Mouse (Mus musculus) olfactory bulb, adult 2 months (tissue): ENCODE data around the gene March8.

Source experiments
- CTCF ChIP-seq: fragments of 200-500 bp; IDR thresholded peaks from 2 replicates; pipeline ENCODE4 v1.5.1; 2012; ENCODE audit warnings: low read depth, mild to moderate bottlenecking, low read length, moderate library complexity; ENCODE audit not compliant: insufficient read depth
- POLR2A ChIP-seq: fragments of 200-500 bp; IDR thresholded peaks from 2 replicates; pipeline ENCODE4 v1.6.1; 2012; ENCODE audit warnings: mild to moderate bottlenecking, low read depth, low read length, moderate library complexity; ENCODE audit not compliant: insufficient read depth

DNA sequence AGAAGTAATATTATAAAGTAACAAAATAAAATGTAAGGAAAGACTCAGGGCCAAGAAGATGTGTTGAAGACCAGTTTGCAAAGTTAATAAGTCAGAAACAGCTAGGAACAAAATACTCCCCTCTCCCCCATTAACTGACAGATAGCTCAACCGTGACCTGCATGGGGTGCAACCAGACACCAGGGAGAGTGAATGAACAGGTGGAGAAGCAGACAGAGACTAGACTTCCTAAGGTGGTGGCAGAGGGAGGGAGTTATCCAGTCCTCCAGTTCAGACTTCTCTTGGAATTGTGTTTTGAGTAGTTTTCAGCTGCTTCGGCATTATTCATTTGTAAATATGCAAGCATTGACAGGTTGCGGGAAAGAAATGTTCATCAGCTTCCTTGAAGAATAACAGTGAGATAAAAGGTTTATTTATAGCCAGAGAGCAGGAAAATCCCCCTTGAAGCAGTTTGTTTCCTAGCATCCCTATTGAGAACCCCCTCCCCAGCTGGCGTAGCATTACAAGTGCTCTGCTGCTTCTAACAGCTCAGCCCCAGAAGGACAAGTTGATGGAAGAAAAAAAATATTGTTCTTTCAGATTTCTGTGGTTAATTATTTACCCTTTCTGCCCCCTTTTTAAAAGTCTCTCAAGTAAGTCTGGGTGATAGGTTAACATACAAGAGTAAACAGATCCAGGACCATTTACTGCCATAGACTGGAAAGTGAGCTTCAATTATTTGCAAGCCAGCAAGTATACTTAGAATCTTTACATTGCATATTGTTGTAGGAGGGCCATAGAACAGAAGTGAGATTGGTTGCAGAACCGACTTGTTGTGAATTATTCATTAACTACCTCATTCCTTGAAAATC is 47.6 kb downstream of the March8 start:
- TF ChIP-seq POLR2A (no peak), CTCF (no peak)
